ENCODE assay signal across 19 mouse cellular contexts in the genomic region with DNA sequence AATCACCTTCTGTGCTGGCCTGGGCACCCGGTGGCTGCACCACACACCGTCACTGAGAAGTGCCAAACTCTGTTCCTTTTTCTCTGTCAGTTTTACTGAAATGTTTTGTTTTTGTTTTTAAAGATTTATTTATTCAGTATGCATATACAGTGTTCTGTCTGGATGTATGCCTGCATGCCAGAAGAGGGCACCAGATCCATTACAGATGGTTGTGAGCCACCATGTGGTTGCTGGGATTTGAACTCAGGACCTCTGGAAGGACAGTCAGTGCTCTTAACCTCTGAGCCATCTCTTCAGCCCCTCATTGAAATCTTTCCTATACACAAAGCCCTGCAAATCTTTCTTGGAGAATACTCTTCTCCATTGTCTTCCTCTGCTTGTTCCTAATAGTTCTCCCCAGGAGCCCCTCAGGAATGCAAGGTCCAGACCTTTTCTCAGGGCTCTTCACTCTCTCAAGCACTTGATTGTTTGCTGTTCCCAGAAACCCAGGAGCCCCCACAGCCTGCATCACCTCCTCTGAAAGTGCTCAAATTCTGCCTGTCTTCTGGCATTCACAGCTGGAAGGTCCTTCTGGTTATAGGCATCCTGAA. TPM values are rescaled to one million over a fixed set of nuclear protein-coding genes. Genes with fewer than 3 reads are reported as not detected.
"Had no signal": no experiment of that assay in that cellular context is flagged by ENCODE, and none has a peak within 500 bp of the region (broad histone marks: within the 10 kb centered on the region; RNA-seq: fewer than 3 reads in every experiment).

No protein-coding gene starts in this region.

- H3K4me3 ChIP-seq: limb, embryonic 10.5 days; liver, embryonic 13.5 days; megakaryocyte, embryonic 14.5 days; midbrain, embryonic 12.5 days had no signal

- H3K9me3 ChIP-seq: limb, embryonic 10.5 days; liver, embryonic 13.5 days; midbrain, embryonic 12.5 days had no signal

- H3K9ac ChIP-seq: liver, embryonic 13.5 days; midbrain, embryonic 12.5 days had no signal

- DNase-seq: kidney, adult 18-20 months; kidney, postnatal 14 days; layer of hippocampus, adult 9-11 months; liver, embryonic 13.5 days; lung, adult 2 months; lung, postnatal 10 days; right cerebral cortex, adult 18-20 months; right cerebral cortex, postnatal 25 days; thymus, postnatal 25 days had no signal

- H3K27me3 ChIP-seq: liver, embryonic 13.5 days; midbrain, embryonic 12.5 days had no signal

- H3K4me1 ChIP-seq: limb, embryonic 10.5 days; liver, embryonic 13.5 days; midbrain, embryonic 12.5 days had no signal

- H3K27ac ChIP-seq: limb, embryonic 10.5 days; liver, embryonic 13.5 days; macrophage; midbrain, embryonic 12.5 days had no signal

- H3K36me3 ChIP-seq: limb, embryonic 10.5 days; liver, embryonic 13.5 days; midbrain, embryonic 12.5 days had no signal

- ATAC-seq: inflammation-experienced regulatory T-cells, adult 6 months; midbrain, embryonic 16.5 days had no signal

- H3K4me2 ChIP-seq: liver, embryonic 13.5 days; midbrain, embryonic 12.5 days had no signal

RNA-seq across cellular contexts. Expression of gene B4galnt2, which starts 24.1 kb away (rescaled TPM):
- total RNA-seq: left cerebral cortex, postnatal 10 days had no signal
- polyA plus RNA-seq: limb, embryonic 14.5 days; lung, adult 2 months; midbrain, embryonic 12.5 days; midbrain, embryonic 16.5 days; neural tube, embryonic 14.5 days; urinary bladder, adult 2 months had no signal
